Mouse (Mus musculus): ENCODE results near the gene Dlx1.

Gene Dlx1

DNA sequence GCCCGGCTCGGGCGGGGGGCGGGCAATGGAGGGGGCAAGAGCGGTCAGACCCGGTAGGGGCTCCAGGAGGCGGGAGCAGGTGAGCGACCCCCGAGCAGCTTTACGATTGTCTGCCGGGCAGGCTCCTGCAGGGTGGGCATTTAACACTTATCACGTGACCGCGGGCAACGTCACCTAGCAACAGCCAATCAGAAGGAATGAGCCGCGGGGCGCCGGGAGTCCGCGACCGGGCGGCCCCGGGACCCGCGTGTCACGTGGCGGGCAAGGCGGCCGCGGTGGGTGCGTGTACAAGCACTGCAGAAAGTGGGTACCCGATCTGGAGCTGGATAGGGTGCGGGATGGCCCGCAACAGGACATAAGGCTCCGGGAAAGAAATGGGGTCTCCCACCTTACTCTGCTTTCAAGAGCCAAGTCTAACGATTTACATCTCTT is 18.7 kb downstream of the Dlx1 start, which contains the start of gene Dlx2:
Gene Dlx2 (minus strand): TSS at position 115 of the 432 bp plus-strand sequence.
- DNase-seq (ENCODE audit: low read depth): peak; percentile 43

DNA sequence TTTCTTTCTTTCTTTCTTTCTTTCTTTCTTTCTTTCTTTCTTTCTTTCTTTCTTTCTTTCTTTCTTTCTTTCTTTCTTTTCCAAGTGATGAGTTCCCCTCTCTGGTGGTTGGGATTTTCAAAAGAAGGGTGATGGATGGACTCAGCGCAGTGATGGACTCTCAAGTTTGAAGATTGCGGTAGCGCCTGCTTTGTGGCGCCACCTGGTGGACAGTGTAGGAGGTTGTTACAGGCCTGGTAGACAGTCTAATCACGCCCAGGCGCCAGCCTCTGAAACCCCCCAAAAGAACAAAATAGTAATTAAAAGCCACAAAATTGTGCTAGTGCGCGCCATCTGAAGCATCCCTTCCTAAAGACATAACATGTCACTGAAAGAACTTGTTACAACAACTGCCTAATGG is 19.9 kb downstream of the Dlx1 start:
- peak; percentile 87 for DNase-seq (ENCODE audit: low read depth)

DNA sequence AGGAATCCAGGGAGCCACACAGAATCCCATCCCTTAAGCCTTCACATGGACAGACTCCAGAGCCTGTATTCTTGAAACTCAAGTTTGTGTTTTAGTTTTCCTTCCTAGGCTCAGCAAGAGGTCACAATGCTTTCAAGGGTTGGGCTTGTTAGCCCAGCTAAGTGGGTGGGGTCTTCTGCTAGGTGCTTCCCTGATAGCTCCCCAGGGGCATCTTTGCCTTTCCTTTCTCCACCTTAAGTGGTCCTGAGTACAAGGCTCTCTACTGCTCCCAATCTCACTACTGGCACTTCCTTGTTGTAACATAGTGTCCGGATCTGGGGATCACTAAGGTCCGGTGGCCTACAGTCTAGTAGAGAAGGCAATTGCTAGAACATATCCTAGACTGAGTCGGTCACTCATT is 22.4 kb downstream of the Dlx1 start:
- peak; percentile 3 for DNase-seq (ENCODE audit: low read depth)

DNA sequence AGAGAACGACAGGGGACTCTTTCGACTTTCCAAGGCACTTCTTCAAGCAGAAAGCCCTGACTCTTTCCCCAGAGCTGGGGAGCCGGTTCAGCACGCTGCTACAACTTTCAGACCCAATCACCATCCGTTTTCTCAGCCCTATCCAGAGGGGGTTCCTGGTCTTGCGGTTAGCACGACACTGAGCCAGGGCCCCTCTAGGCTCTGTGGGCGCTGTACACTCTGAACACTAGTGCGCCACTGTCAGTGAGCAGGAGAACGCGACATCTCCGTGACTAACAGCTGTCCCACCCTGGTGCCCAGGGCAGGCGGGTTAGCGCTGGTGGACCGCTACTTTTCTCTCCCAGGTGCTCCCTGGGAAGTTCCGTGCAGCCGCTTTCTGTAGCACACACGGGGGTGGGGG is 23.8 kb downstream of the Dlx1 start:
- peak; percentile 4 for DNase-seq (ENCODE audit: low read depth)

DNA sequence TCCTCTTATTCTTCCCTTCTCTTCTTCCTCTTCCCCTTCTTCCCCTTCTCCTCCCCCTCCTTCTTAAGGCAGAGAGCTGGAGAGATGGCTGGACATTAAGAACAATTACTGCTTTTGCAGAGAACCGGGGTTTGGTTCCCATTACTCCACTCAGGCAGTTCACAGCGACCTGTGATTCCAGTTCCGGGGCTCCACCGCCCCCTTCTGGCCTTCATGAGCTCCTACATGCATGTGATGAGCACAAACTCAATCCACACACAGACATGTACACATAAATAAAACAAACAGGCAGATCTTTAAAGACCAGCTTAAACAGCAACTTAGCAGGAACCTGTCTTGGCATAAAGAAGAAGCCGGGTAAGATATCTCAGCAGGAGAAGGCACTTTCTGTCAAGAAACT is 28.2 kb downstream of the Dlx1 start:
- peak; percentile 21 for DNase-seq (ENCODE audit: low read depth)

DNA sequence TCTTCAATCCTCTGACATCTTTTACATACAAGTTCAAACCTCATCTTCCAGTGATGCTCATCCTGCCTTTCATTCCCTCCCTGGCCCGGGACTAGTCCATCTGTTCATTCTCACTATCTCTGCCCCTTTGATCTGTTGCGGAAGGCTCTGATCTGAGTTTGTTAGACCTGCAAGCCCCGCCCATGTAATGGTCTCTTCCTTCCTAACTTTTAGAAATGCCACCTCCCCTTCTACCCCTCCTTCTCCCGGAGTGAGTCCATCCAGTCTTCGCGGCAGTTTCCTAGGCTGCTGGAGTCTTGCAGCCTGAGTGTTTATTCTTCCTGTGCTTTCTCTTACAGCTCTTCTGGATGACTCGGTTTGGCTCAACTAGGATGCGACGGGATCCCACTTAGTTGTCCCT is 38.6 kb downstream of the Dlx1 start:
- DNase-seq (ENCODE audit: low read depth): no peak

DNA sequence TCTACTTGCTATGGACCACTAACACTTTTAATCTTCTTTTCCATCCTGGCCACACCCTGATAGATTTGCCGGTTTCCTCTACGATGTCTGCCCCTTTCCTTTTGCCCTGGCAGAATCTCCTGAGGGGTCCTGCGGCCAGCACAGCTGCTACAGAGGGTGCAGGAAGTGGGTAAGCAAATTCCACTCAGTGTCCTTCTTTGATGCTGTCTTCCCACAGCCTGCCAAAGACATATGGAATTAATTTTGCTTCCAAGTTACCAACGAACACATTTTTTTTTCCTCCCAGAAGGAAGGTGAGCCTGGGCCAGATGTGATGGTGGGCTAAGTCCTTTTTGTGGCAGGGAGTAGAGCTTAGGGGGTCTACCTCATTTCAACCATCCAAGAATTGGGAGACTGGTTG is 45.8 kb downstream of the Dlx1 start:
- DNase-seq (ENCODE audit: low read depth): no peak

DNA sequence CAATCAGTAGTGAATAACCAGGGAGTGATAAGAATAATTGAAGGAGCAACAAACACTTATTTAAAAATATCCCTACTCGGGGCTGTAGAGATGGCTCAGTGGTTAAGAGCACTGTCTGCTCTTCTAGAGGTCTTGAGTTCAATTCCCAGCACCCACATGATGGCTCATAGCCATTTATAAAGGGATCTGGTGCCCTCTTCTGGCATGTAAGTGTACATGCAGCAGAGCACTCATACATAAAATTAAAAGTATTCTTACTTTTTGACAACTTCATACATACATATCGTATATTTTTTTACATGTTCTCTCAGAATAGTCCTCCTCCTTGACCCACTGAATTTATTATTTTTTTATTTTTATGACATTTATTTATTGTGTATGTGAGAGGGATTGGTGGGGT is 49.1 kb downstream of the Dlx1 start:
- DNase-seq (ENCODE audit: low read depth): no peak

DNA sequence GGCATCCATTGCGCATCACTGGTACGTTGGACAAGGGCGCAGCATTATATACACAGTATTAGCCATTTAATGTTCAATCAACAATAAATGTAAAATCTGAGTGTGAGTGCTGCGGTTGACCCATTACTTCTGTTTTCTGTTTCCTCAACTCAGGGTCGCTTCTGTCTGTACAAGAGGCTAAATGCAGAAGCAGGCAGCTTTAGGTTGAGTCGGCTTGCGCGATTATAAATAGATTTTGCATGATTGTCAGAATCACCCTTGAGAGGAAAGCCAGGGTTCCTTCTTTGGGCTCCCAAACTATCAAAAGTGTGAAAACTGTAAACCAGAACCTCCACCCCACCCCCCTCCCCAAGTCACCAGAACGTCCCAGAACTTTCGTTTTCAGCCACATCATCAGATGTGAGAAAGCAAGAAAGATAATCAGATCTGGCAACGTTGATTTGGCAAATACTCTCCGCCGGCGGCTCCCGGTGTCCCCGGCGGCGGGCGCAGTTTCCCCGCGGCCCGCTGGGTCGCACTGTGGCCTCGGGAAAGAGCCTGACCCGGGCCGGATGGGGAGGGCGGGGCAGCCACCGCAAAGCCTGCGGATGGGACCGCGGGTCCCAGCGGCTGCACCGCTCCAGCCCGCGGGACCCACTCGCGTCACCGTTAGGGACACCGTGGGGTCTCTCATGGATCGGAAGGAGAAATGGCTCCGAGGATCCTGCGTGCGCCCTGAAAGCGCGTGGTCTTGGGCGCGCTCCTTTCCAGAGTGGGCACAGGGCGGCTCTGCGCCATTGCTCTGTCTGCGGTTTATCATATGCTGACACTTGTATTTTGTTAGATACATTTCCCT is 52.9 kb downstream of the Dlx1 start:
- DNase-seq (ENCODE audit: low read depth): peak; percentile 50

DNA sequence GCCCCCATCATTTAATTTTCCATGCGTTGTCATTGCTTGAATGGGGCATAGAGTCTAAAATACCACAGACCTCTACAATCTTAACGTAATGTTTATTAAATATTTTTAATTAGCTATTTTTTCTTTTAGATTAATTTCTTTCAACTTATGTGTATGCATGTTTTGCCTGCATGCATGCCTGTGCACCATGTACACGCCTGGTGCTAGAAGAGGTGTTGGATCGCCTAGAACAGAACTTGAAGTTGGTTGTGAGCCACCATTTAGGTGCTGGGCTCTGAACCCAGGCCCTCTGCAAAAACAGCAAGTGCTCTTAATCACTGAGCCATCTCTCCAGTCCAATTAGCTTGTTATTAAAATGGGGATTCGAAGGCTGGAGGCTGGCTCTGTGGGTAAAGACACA is 53.6 kb downstream of the Dlx1 start:
- DNase-seq (ENCODE audit: low read depth): no peak

Measured in induced T-regulatory cell, adult 2 months (primary cell).